Comparison of ENCODE assay signal across 19 mouse cellular contexts in genomic region chr6:51975751-51976150, GRCm38 (mm10). TPM values are rescaled to one million over a fixed set of nuclear protein-coding genes. Genes with fewer than 3 reads are reported as not detected.
A peak's percentile ranks its signal among the peaks of the same experiment; 100 is the strongest.
DNase-seq lines count a peak whose midpoint lies in the region; ATAC-seq and TF ChIP-seq lines count a peak whose summit lies in the region.
"Had no signal": no experiment of that assay in that cellular context is flagged by ENCODE, and none has a peak within 500 bp of the region (broad histone marks: within the 10 kb centered on the region; RNA-seq: fewer than 3 reads in every experiment).

No protein-coding gene starts in this region.

- H3K4me2 ChIP-seq in lung, embryonic 14.5 days: no peak overlapping the region
- no peak overlapping the region for H3K4me2 ChIP-seq in lung, embryonic 15.5 days
- H3K4me2 ChIP-seq: heart, embryonic 11.5 days; limb, embryonic 15.5 days; midbrain, embryonic 15.5 days had no signal

- WGBS in lung, embryonic 14.5 days: 15% methylated on average over 4 of the region's 4 CpGs
- 62% methylated on average over 4 of the region's 4 CpGs for WGBS in lung, adult 2 months
- WGBS in lung, embryonic 15.5 days: 20% methylated on average over 4 of the region's 4 CpGs

- no peak overlapping the region for H3K9ac ChIP-seq in lung, embryonic 14.5 days
- H3K9ac ChIP-seq in lung, embryonic 15.5 days: no peak overlapping the region
- H3K9ac ChIP-seq: limb, embryonic 15.5 days; midbrain, embryonic 15.5 days had no signal

- H3K27ac ChIP-seq in lung, embryonic 14.5 days (ENCODE audit: low read depth): no peak overlapping the region
- no peak overlapping the region for H3K27ac ChIP-seq in lung, embryonic 15.5 days
- H3K27ac ChIP-seq: forebrain, embryonic 10.5 days; limb, embryonic 15.5 days; midbrain, embryonic 15.5 days had no signal

- no peak overlapping the region for H3K4me3 ChIP-seq in lung, embryonic 14.5 days (ENCODE audit: low read depth, low read length)
- H3K4me3 ChIP-seq in lung, adult 2 months (replicated peaks; ENCODE audit: extremely low read depth, low read depth, low read length): no peak overlapping the region
- no peak overlapping the region for H3K4me3 ChIP-seq in lung, embryonic 15.5 days
- H3K4me3 ChIP-seq: forebrain, embryonic 10.5 days; limb, embryonic 15.5 days; megakaryocyte, embryonic 14.5 days; midbrain, embryonic 15.5 days had no signal

- DNase-seq in lung, embryonic 14.5 days: peak; percentile 85
- no peak for DNase-seq in lung, adult 2 months
- peak; percentile 40 for DNase-seq in lung, postnatal 36 days
- no peak for DNase-seq in cerebellum, adult 9-11 months
- DNase-seq in cerebellum, postnatal 10 days: no peak
- DNase-seq in urinary bladder, postnatal 10 days (ENCODE audit: low spot score): no peak
- DNase-seq: adrenal gland, adult 2 months; cerebellum, adult 9-10 months; heart, postnatal 14 days; kidney, postnatal 36 days; right cerebral cortex, postnatal 14 days; spleen, adult 18-20 months; thymus, postnatal 4 days had no signal

- no peaks in the 10 kb centered on the region for H3K9me3 ChIP-seq in lung, embryonic 14.5 days (ENCODE audit: low read depth, low read length)
- no peaks in the 10 kb centered on the region for H3K9me3 ChIP-seq in lung, embryonic 15.5 days
- H3K9me3 ChIP-seq: forebrain, embryonic 10.5 days; limb, embryonic 15.5 days; megakaryocyte, embryonic 14.5 days; midbrain, embryonic 15.5 days had no signal

- no peaks in the 10 kb centered on the region for H3K36me3 ChIP-seq in lung, embryonic 14.5 days (ENCODE audit: insufficient read depth)
- no peaks in the 10 kb centered on the region for H3K36me3 ChIP-seq in lung, embryonic 15.5 days
- H3K36me3 ChIP-seq: forebrain, embryonic 10.5 days; limb, embryonic 15.5 days; midbrain, embryonic 15.5 days had no signal

- H3K27me3 ChIP-seq in lung, embryonic 14.5 days (ENCODE audit: insufficient read depth, low read length): no peaks in the 10 kb centered on the region
- no peaks in the 10 kb centered on the region for H3K27me3 ChIP-seq in lung, embryonic 15.5 days
- H3K27me3 ChIP-seq: limb, embryonic 15.5 days; megakaryocyte, embryonic 14.5 days; midbrain, embryonic 15.5 days had no signal

- ATAC-seq in lung, embryonic 14.5 days (ENCODE audit: insufficient read depth): peak; percentile 95
- peak; percentile 86; the same call in 1 of the 2 replicates for ATAC-seq in lung, embryonic 15.5 days (ENCODE audit: borderline replicate concordance, extremely low read depth, low FRiP score, low TSS enrichment)
- ATAC-seq: midbrain, embryonic 15.5 days had no signal

- TF ChIP-seq POLR2A in lung, adult 2 months (IDR thresholded peaks at IDR 0.05; ENCODE audit: borderline replicate concordance, extremely low read depth, low read depth, low read length): no peak

- H3K4me1 ChIP-seq in lung, embryonic 14.5 days (ENCODE audit: insufficient read depth): peaks cover 6% of the 10 kb centered on the region
- H3K4me1 ChIP-seq in lung, adult 2 months (ENCODE audit: control insufficient read depth, insufficient read depth, low read length): no peaks in the 10 kb centered on the region; the same call in 1 of the 2 replicates
- peaks cover 7% of the 10 kb centered on the region; the same call in 1 of the 2 replicates for H3K4me1 ChIP-seq in lung, embryonic 15.5 days
- H3K4me1 ChIP-seq: limb, embryonic 15.5 days; midbrain, embryonic 15.5 days had no signal

- no peak for TF ChIP-seq CTCF in lung, embryonic 14.5 days (IDR thresholded peaks at IDR 0.05; ENCODE audit: low read depth)
- TF ChIP-seq CTCF in lung, adult 2 months (IDR thresholded peaks at IDR 0.05; ENCODE audit: insufficient read depth, low read length): no peak

RNA-seq across cellular contexts. Expression of gene Skap2, which starts 36.6 kb away (rescaled TPM):
- 61.2 and 67.4 TPM in 2 replicates for polyA plus RNA-seq in lung, embryonic 14.5 days (2014; fragmentation: Nextera tagmentation; extraction: Ambion mirVana)
- 13.7 and 25.4 TPM in 2 replicates for polyA plus RNA-seq in lung, adult 2 months (2012; rRNA removed)
- polyA plus RNA-seq in lung, embryonic 15.5 days (2015; fragmentation: Nextera tagmentation; extraction: Ambion mirVana): 59.3 and 65.0 TPM in 2 replicates

Comparison
In these comparisons a context has a peak if more than half of its experiments do, and no peak if none do; other contexts are left out.
1. DNase-seq: peak in lung, embryonic 14.5 days (single experiment) and lung, postnatal 36 days (single experiment); none in lung, adult 2 months (single experiment), cerebellum, adult 9-11 months (single experiment), cerebellum, postnatal 10 days (0 of 2) and urinary bladder, postnatal 10 days (single experiment).